Mouse (Mus musculus) embryonic fibroblast, embryonic 13.5 days (primary cell): ENCODE measurements around the gene Snip1. TPM values are rescaled to one million over a fixed set of nuclear protein-coding genes. Genes with fewer than 3 reads are reported as not detected.

ENCODE experiments used
- H3K27ac ChIP-seq: 2 replicates; pipeline ENCODE4 v1.5.1; 2012; ENCODE audit warnings: low read length, control low read depth, inconsistent platforms; ENCODE audit not compliant: insufficient read depth
- H3K4me1 ChIP-seq: 2 replicates; pipeline ENCODE4 v1.6.1; 2011; ENCODE audit warnings: low read length; ENCODE audit not compliant: control insufficient read depth, insufficient read depth
- H3K4me3 ChIP-seq: 2 replicates; pipeline ENCODE4 v1.5.1; 2011; ENCODE audit warnings: mild to moderate bottlenecking, control low read depth, low read length; ENCODE audit not compliant: insufficient read depth
- CTCF ChIP-seq: IDR thresholded peaks from 2 replicates; pipeline ENCODE4 v1.5.1; 2011; ENCODE audit warnings: mild to moderate bottlenecking, control low read depth, low read length, moderate library complexity, borderline replicate concordance; ENCODE audit not compliant: insufficient read depth
- POLR2A ChIP-seq: IDR thresholded peaks from 2 replicates; pipeline ENCODE4 v1.6.1; 2011; ENCODE audit warnings: low read depth, mild to moderate bottlenecking, control low read depth, low read length, moderate library complexity
- polyA plus RNA-seq: library from polyadenylated mRNA; stranded (reverse); fragments of >200 nt; gene quantifications from 2 replicates; pipeline ENCODE4 v1.2.4, GENCODE M21; 2011; ENCODE audit warnings: low read depth; ENCODE audit not compliant: missing spikeins, insufficient read length

Gene Snip1
- polyA plus RNA-seq, 1 experiment: 16.8 TPM

DNA sequence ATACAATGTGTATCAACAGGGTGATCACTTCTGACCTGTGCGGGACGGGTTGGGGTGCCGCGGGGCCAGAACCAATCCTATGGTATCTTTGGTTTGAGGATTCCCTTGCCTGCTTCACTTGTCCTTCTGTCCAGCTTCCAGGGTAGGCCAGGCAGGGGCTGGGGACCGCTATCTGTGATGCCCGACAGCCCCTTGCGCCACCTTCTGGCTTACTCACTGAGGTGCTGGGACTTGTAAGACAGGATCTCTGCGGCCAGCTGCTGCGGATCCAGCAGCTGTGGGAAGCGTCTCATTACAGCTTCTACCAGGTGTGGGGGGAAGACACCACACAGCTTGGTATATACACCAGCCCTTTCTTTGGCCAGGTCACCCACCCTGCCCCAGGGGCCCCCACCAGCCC lies 52.6 kb downstream of the Snip1 start:
- no peak overlapping the region for H3K27ac ChIP-seq
- TF ChIP-seq CTCF (peak; percentile 22; the same call in 1 of the 2 replicates), POLR2A (no peak)
- peaks cover 34% of the 10 kb centered on the region for H3K4me1 ChIP-seq
- H3K4me3 ChIP-seq: no peak overlapping the region

DNA sequence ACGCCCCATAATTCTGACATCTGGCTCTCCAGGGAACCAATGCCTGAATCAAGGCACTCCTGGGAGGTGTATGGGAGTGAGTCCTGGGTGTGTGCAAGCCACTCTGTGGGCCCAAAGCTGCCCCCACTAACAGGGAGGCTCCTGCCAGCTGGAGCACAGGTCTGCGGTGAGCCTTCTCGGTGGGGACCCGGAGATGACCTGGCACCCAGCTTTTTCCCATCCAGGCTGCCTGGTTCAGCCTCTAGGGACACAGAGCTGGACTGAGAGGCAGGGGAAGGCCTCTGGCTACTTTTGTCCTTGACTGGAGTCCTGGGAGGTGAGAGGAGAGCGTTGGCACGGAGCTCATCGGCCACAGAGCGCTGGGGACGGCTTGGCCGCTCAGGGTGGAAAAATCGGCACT lies 53.2 kb downstream of the Snip1 start:
- Histone ChIP-seq H3K27ac (no peak overlapping the region), H3K4me3 (no peak overlapping the region), H3K4me1 (peaks cover 34% of the 10 kb centered on the region)
- TF ChIP-seq CTCF: no peak
- no peak for TF ChIP-seq POLR2A

DNA sequence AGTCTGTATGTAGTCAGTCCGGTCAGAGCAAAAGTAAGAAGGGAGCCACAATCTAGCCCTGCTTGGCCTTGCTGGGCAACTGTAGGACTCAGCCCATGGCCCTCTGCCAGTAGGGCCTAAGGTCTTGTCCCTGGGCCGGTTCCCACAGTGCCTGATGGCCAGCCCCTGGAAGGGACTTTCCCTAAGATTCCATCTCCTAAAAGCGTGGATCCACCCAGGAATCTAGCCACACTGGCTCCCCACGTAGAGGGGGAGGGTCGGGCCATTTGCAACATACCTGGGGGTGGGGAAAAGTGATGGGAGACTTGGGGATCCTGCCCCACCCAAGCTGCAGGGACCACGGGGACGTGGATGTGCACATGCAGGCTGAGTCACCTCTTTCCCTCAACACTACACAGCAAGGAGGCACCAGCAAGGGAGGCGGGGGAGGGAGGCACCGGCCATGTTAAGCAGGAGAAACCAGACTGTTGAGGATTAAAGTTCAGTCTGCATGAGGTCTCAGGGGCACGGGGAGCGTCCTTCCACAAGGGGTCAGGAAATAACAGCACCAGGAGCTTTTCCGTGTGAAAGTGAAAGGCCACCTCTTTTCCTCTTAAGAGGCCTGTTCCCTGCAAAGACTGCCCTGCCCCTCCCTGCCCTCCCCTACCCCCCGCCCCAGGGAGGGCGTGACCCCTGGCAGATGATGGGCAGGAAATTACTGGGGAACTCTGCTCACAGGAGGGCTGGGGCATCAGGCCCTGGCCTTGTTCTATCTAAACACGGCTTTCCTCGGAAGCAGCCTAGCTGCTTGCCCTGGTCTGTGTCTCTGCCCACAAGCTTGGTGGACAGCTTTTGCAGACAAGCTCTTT lies 56.2 kb downstream of the Snip1 start:
- H3K4me3 ChIP-seq: no peak overlapping the region
- peak overlapping the region; percentile 90 for H3K27ac ChIP-seq
- TF ChIP-seq CTCF: no peak
- peak; percentile 41 for TF ChIP-seq POLR2A
- peaks cover 26% of the 10 kb centered on the region for H3K4me1 ChIP-seq

DNA sequence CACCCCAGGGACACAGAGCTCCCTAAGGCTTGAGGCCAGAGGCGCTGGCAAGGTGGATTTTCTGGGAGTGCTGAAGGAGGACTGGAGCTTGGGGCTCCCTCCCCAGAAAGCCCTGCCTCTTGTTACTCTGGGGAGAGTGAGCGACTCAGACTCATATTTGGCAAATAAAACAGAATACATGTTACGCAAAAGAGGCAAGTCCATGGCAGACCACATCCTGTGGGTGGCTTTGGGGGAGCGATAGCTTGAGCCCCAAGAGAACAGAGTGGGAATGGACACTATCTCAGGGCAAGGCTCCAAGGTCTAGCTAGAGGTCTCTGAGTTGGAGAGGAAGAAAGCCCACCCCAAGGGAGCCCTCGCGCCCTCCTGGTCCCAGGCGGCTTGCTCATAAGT lies 56.8 kb downstream of the Snip1 start:
- H3K4me3 ChIP-seq: no peak overlapping the region
- peaks cover 26% of the 10 kb centered on the region for H3K4me1 ChIP-seq
- peak overlapping the region; percentile 90 for H3K27ac ChIP-seq
- TF ChIP-seq CTCF (no peak), POLR2A (peak; percentile 11; the same call in 1 of the 2 replicates)

Other genes with a start within 250 kb of the Snip1 start
- 26.2 and 32.8 TPM in 2 replicates for gene Yrdc, start 216.0 kb upstream of the Snip1 start, polyA plus RNA-seq
- 23.9 and 26.0 TPM in 2 replicates for gene 1110065P20Rik, start 215.5 kb upstream of the Snip1 start, polyA plus RNA-seq
- 0.18 and 0.44 TPM in 2 replicates for gene Maneal, start 204.5 kb upstream of the Snip1 start, polyA plus RNA-seq
- gene Epha10, start 185.8 kb upstream of the Snip1 start, polyA plus RNA-seq: not detected in 2 replicates
- 12.7 and 17.7 TPM in 2 replicates for gene 9930104L06Rik, start 129.6 kb upstream of the Snip1 start, polyA plus RNA-seq
- 35.8 and 47.9 TPM in 2 replicates for gene Cdca8, start 127.4 kb upstream of the Snip1 start, polyA plus RNA-seq
- gene Rspo1, start 80.2 kb upstream of the Snip1 start, polyA plus RNA-seq: 0.45 and 0.84 TPM in 2 replicates
- 65.7 and 71.8 TPM in 2 replicates for gene Gnl2, start 50.1 kb upstream of the Snip1 start, polyA plus RNA-seq
- not detected in 2 replicates for gene Dnali1, start 969 bp upstream of the Snip1 start, polyA plus RNA-seq
- gene Meaf6, start 18.5 kb downstream of the Snip1 start, polyA plus RNA-seq: 21.8 and 35.7 TPM in 2 replicates
- 6.0 and 8.9 TPM in 2 replicates for gene Zc3h12a, start 61.2 kb downstream of the Snip1 start, polyA plus RNA-seq